Mouse (Mus musculus) MEL (cell line): ENCODE results near the gene Itpk1. TPM values are rescaled to one million over a fixed set of nuclear protein-coding genes. Genes with fewer than 3 reads are reported as not detected.

ENCODE experiments used
- DNase-seq: peaks from one replicate; pipeline ENCODE4 v3.0.0; 2011; ENCODE audit warnings: low read depth, low spot score
- H3K27ac ChIP-seq: 2 replicates; pipeline ENCODE4 v1.5.1; 2012; ENCODE audit warnings: low read depth, mild to moderate bottlenecking, control low read depth, low read length, moderate library complexity; ENCODE audit not compliant: control insufficient read depth
- H3K27me3 ChIP-seq, 2 experiments: fragments of 150-350 bp in 1 of 2; sonication (generic) in 1 of 2; 2 replicates each; pipeline ENCODE4 v1.6.1; 2012; ENCODE audit warnings: low read length in 2 of 2, mild to moderate bottlenecking in 2 of 2, improper control_type of control experiment in 1 of 2, moderate library complexity in 1 of 2; ENCODE audit not compliant: insufficient read depth in 2 of 2, control insufficient read depth in 1 of 2
- H3K36me3 ChIP-seq, 2 experiments: 2 replicates each; pipeline ENCODE4 v1.6.1; 2012 to 2014; ENCODE audit warnings: low read length in 2 of 2, improper control_type of control experiment in 1 of 2, inconsistent platforms in 1 of 2, mild to moderate bottlenecking in 1 of 2; ENCODE audit not compliant: insufficient read depth in 2 of 2, control insufficient read depth in 1 of 2
- H3K4me1 ChIP-seq, 2 experiments: fragments of 150-350 bp in 1 of 2; sonication (generic) in 1 of 2; 2 replicates each; pipeline ENCODE4 v1.6.1; 2012; ENCODE audit warnings: low read length in 2 of 2, improper control_type of control experiment in 1 of 2, mild to moderate bottlenecking in 1 of 2; ENCODE audit not compliant: insufficient read depth in 2 of 2, control insufficient read depth in 1 of 2
- H3K4me3 ChIP-seq, 2 experiments: fragments of 150-350 bp in 1 of 2; sonication (generic) in 1 of 2; 2 replicates each; pipeline ENCODE4 v1.5.1; 2012; ENCODE audit warnings: low read depth in 2 of 2, low read length in 2 of 2, mild to moderate bottlenecking in 2 of 2, moderate library complexity in 2 of 2, control low read depth in 1 of 2, improper control_type of control experiment in 1 of 2; ENCODE audit not compliant: control insufficient read depth in 1 of 2, insufficient read depth in 1 of 2
- H3K79me2 ChIP-seq: 2 replicates; pipeline ENCODE4 v1.6.1; 2012; ENCODE audit warnings: mild to moderate bottlenecking, low read length, moderate library complexity; ENCODE audit not compliant: control insufficient read depth, poor library complexity, insufficient read depth
- H3K9ac ChIP-seq: 2 replicates; pipeline ENCODE4 v1.6.1; 2012; ENCODE audit warnings: low read depth, mild to moderate bottlenecking, control low read depth, low read length, moderate library complexity; ENCODE audit not compliant: control insufficient read depth, poor library complexity, severe bottlenecking
- H3K9me3 ChIP-seq: fragments of 150-350 bp; sonication (generic); replicated peaks from 2 replicates; pipeline ENCODE4 v1.6.1; 2012; ENCODE audit warnings: mild to moderate bottlenecking, low read length, improper control_type of control experiment, moderate library complexity; ENCODE audit not compliant: insufficient read depth
- CHD1 ChIP-seq: IDR thresholded peaks from 2 replicates; pipeline ENCODE4 v1.6.1; 2012; ENCODE audit warnings: low read depth, mild to moderate bottlenecking, inconsistent platforms, low read length, improper control_type of control experiment
- CTCF ChIP-seq, 3 experiments: IDR thresholded peaks in 2 of 3; conservative IDR thresholded peaks in 1 of 3; 2 replicates each; pipeline ENCODE4 v1.5.1; 2011 to 2012; ENCODE audit warnings: low read length in 3 of 3, low read depth in 2 of 3, mild to moderate bottlenecking in 2 of 3, improper control_type of control experiment in 1 of 3, inconsistent platforms in 1 of 3, mixed read lengths in 1 of 3, moderate library complexity in 1 of 3; ENCODE audit not compliant: control insufficient read depth in 1 of 3, insufficient read depth in 1 of 3, poor library complexity in 1 of 3, severe bottlenecking in 1 of 3
- EP300 ChIP-seq, 2 experiments: IDR thresholded peaks; 2 replicates each; pipeline ENCODE4 v1.6.1; 2011; ENCODE audit warnings: improper control_type of control experiment in 2 of 2, low read length in 2 of 2, low read depth in 1 of 2, mild to moderate bottlenecking in 1 of 2
- ETS1 ChIP-seq: IDR thresholded peaks from 2 replicates; pipeline ENCODE4 v1.6.1; 2012; ENCODE audit warnings: low read depth, mild to moderate bottlenecking, inconsistent platforms, low read length, improper control_type of control experiment, moderate library complexity
- GABPA ChIP-seq: IDR thresholded peaks from 2 replicates; pipeline ENCODE4 v1.6.1; 2012; ENCODE audit warnings: low read depth, mild to moderate bottlenecking, inconsistent platforms, low read length, improper control_type of control experiment, moderate library complexity
- HCFC1 ChIP-seq: IDR thresholded peaks from 2 replicates; pipeline ENCODE4 v1.6.1; 2012; ENCODE audit warnings: low read depth, mild to moderate bottlenecking, inconsistent platforms, low read length, improper control_type of control experiment, moderate library complexity
- MAFK ChIP-seq: IDR thresholded peaks from 2 replicates; pipeline ENCODE4 v1.6.1; 2011; ENCODE audit warnings: low read depth, mild to moderate bottlenecking, low read length, improper control_type of control experiment, borderline replicate concordance
- MAX ChIP-seq: IDR thresholded peaks from 2 replicates; pipeline ENCODE4 v1.6.1; 2011; ENCODE audit warnings: low read length, improper control_type of control experiment
- MAZ ChIP-seq: IDR thresholded peaks from 2 replicates; pipeline ENCODE4 v1.6.1; 2012; ENCODE audit warnings: low read depth, mild to moderate bottlenecking, inconsistent platforms, low read length, improper control_type of control experiment
- MEF2A ChIP-seq: IDR thresholded peaks from 2 replicates; pipeline ENCODE4 v1.6.1; 2014; ENCODE audit warnings: low read depth, mild to moderate bottlenecking, inconsistent platforms, low read length, improper control_type of control experiment; ENCODE audit not compliant: poor library complexity, insufficient replicate concordance, severe bottlenecking; ENCODE audit errors: extremely low read depth
- MXI1 ChIP-seq: IDR thresholded peaks from 2 replicates; pipeline ENCODE4 v1.6.1; 2011; ENCODE audit warnings: mild to moderate bottlenecking, low read depth, low read length, improper control_type of control experiment
- MYC ChIP-seq: IDR thresholded peaks from 2 replicates; pipeline ENCODE4 v1.6.1; 2011; ENCODE audit warnings: low read depth, mild to moderate bottlenecking, low read length, improper control_type of control experiment, moderate library complexity
- POLR2A ChIP-seq, 2 experiments: IDR thresholded peaks; 2 replicates each; pipeline ENCODE4 v1.6.1; 2011 to 2012; ENCODE audit warnings: low read length in 2 of 2, mild to moderate bottlenecking in 2 of 2, control low read depth in 1 of 2, improper control_type of control experiment in 1 of 2, low read depth in 1 of 2, moderate library complexity in 1 of 2; ENCODE audit not compliant: control insufficient read depth in 1 of 2, insufficient read depth in 1 of 2, poor library complexity in 1 of 2
- SIN3A ChIP-seq: IDR thresholded peaks from 2 replicates; pipeline ENCODE4 v1.6.1; 2012; ENCODE audit warnings: low read length, improper control_type of control experiment, inconsistent platforms
- SMC3 ChIP-seq: IDR thresholded peaks from 2 replicates; pipeline ENCODE4 v1.6.1; 2011; ENCODE audit warnings: low read depth, low read length, improper control_type of control experiment
- TCF12 ChIP-seq: IDR thresholded peaks from 2 replicates; pipeline ENCODE4 v1.6.1; 2014; ENCODE audit warnings: low read depth, mild to moderate bottlenecking, inconsistent platforms, low read length, improper control_type of control experiment, moderate library complexity
- USF1 ChIP-seq: IDR thresholded peaks from 2 replicates; pipeline ENCODE4 v1.6.1; 2014; ENCODE audit warnings: low read depth, mild to moderate bottlenecking, inconsistent platforms, low read length, improper control_type of control experiment, moderate library complexity
- ZC3H11A ChIP-seq: IDR thresholded peaks from 2 replicates; pipeline ENCODE4 v1.6.1; 2012; ENCODE audit warnings: low read depth, mild to moderate bottlenecking, inconsistent platforms, low read length, improper control_type of control experiment
- ZKSCAN1 ChIP-seq: IDR thresholded peaks from 2 replicates; pipeline ENCODE4 v1.6.1; 2012; ENCODE audit warnings: low read depth, mild to moderate bottlenecking, inconsistent platforms, low read length, improper control_type of control experiment, moderate library complexity
- ZNF384 ChIP-seq: IDR thresholded peaks from 2 replicates; pipeline ENCODE4 v1.6.1; 2012; ENCODE audit warnings: low read depth, mild to moderate bottlenecking, inconsistent platforms, low read length, improper control_type of control experiment
- polyA plus RNA-seq, 2 experiments: library from polyadenylated mRNA; stranded (reverse) in 1 of 2; unstranded in 1 of 2; fragments of >175 nt in 1 of 2; fragments of >200 nt in 1 of 2; gene quantifications; 2 replicates each; pipeline versions ENCODE4 v1.2.1 to v1.2.4; 2012; ENCODE audit warnings: low replicate concordance in 2 of 2, low read depth in 1 of 2; ENCODE audit not compliant: insufficient read length in 2 of 2, insufficient read depth in 1 of 2, missing spikeins in 1 of 2
- total RNA-seq: library from RNA; depleted of rRNA; stranded (reverse); fragments of 300-350 nt; gene quantifications from 2 replicates; pipeline ENCODE4 v1.2.3, GENCODE M21; 2012

Itpk1 gene
- total and polyA plus RNA-seq, 3 experiments, result 12.0 to 25.7 TPM; not detected in 1

GRCm38 (mm10) chr12:102705216-102705871 is 614 bp upstream of the Itpk1 start:
- peaks cover 9 to 20% of the 10 kb centered on the region in 2 experiments for H3K4me1 ChIP-seq
- peak overlapping the region; percentile 62 for H3K27ac ChIP-seq
- peaks cover 22% of the 10 kb centered on the region for H3K79me2 ChIP-seq
- H3K9me3 ChIP-seq, result no peaks in the 10 kb centered on the region
- peak; percentile 93 for DNase-seq
- no peaks in the 10 kb centered on the region for H3K27me3 ChIP-seq
- peak overlapping the region; percentile 27 to 66 for H3K4me3 ChIP-seq
- TF ChIP-seq SIN3A, result peak; percentile 76
- peak; percentile 57; the same call in 1 of the 2 replicates for TF ChIP-seq MXI1
- TF ChIP-seq MEF2A, result no peak
- no peak for TF ChIP-seq MAFK
- peak in 2 of 3 experiments; percentile 76 to 97; a peak in 5 of 6 replicates for TF ChIP-seq CTCF (IDR thresholded peaks at IDR 0.05 in 2 of 3, conservative IDR thresholded peaks at IDR 0.05 in 1 of 3; ENCODE audit: control insufficient read depth in 1 of 3, insufficient read depth in 1 of 3, low read depth in 2 of 3, low read length in 3 of 3, poor library complexity in 1 of 3, severe bottlenecking in 1 of 3)
- TF ChIP-seq ETS1, result peak; percentile 71
- peak; percentile 54 for TF ChIP-seq TCF12
- TF ChIP-seq SMC3, result peak; percentile 13
- TF ChIP-seq HCFC1, result 0 out of 2 replicates have a peak, but pooled peaks have one; percentile 33
- no peak for TF ChIP-seq USF1
- no peak for TF ChIP-seq GABPA
- TF ChIP-seq POLR2A (IDR thresholded peaks at IDR 0.05; ENCODE audit: control insufficient read depth in 1 of 2, insufficient read depth in 1 of 2, low read depth in 1 of 2, low read length in 2 of 2, poor library complexity in 1 of 2), result 0 out of 4 replicates have a peak, but pooled peaks of 1 of the 2 experiments have one; percentile 10
- TF ChIP-seq EP300 (IDR thresholded peaks at IDR 0.05; ENCODE audit: low read depth in 1 of 2, low read length in 2 of 2), result peak in 1 of 2 experiments; percentile 47; a peak in 1 of 4 replicates
- no peak for TF ChIP-seq ZC3H11A
- peak; percentile 73; the same call in 1 of the 2 replicates for TF ChIP-seq MAZ
- no peak; the same call in 1 of the 2 replicates for TF ChIP-seq CHD1
- H3K9ac ChIP-seq, result peak overlapping the region; percentile 83
- H3K36me3 ChIP-seq, result peaks cover 0 to 5% of the 10 kb centered on the region in 2 experiments; a peak in 2 of 4 replicates

DNA sequence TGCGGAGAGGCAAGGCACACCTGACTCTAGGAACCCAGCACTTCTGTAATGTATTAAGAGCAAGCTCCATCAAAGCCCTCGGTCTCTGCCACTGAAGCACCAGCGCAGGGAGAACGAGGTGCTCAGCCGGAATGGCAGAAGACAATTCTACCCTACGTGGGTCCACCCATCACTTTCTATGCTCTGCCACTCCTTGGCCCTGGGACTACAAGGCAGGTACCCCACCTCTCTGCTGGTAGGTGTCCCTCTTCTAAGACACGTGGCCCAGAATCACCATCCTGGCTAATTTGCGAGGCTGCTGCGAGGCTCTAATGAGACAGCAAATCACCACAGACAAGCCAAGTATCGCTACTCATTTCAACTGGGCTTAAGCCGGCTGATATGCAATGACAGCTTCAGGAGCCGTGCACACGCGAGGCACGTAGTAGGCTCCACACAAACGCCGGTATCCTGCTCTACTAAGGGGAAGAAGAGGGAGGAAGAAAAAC is 765 bp downstream of the Itpk1 start:
- peaks cover 0 to 5% of the 10 kb centered on the region in 2 experiments; a peak in 2 of 4 replicates for H3K36me3 ChIP-seq
- H3K9me3 ChIP-seq, result no peaks in the 10 kb centered on the region
- peak overlapping the region; percentile 93 to 98 for H3K4me3 ChIP-seq
- peak overlapping the region; percentile 84 for H3K9ac ChIP-seq
- TF ChIP-seq MAX, result peak; percentile 82
- TF ChIP-seq MXI1, result peak; percentile 90
- no peak for TF ChIP-seq CTCF (IDR thresholded peaks at IDR 0.05 in 2 of 3, conservative IDR thresholded peaks at IDR 0.05 in 1 of 3; ENCODE audit: control insufficient read depth in 1 of 3, insufficient read depth in 1 of 3, low read depth in 2 of 3, low read length in 3 of 3, poor library complexity in 1 of 3, severe bottlenecking in 1 of 3)
- TF ChIP-seq ZKSCAN1, result peak; percentile 95
- 0 out of 2 replicates have a peak, but pooled peaks have one; percentile 55 for TF ChIP-seq MYC
- TF ChIP-seq ZNF384, result no peak
- peak; percentile 30; the same call in 1 of the 2 replicates for TF ChIP-seq SIN3A
- TF ChIP-seq, all 39 proteins: peak for 5
- peak; percentile 73 for DNase-seq
- H3K27me3 ChIP-seq, result no peaks in the 10 kb centered on the region
- H3K79me2 ChIP-seq, result peaks cover 31% of the 10 kb centered on the region
- H3K27ac ChIP-seq, result no peak overlapping the region
- peaks cover 9 to 20% of the 10 kb centered on the region in 2 experiments for H3K4me1 ChIP-seq
